Mouse (Mus musculus): Measurements from ENCODE around the gene Noc4l.

DNA sequence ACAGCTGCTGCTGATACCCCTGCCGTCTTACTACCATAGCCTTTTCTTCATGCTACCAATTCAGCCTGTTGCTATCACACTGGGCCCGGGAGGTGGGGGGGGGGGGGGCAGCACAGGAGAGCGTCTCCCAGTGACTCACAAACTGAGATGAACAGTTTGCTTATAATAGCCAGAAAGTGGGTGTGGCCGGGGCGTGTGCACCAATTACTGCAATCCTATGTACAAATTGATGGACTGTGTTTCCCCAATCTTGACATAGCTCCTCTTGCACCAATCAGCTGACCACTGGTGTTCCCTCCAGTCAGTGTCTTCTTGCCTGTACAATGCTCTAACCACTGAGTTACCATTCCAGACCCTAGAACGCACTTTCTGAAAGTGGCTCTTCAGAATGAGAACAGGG lies 44.9 kb downstream of the Noc4l start:
- TF ChIP-seq CTCF (IDR thresholded peaks at IDR 0.05) (no peak), EP300 (IDR thresholded peaks at IDR 0.05) (no peak)
